Mouse (Mus musculus) C2C12 (cell line): ENCODE data around the gene Pidd1. TPM values are rescaled to one million over a fixed set of nuclear protein-coding genes. Genes with fewer than 3 reads are reported as not detected.
"Not testable (repeated sequence)": the region's sequence is repeated elsewhere in the genome, so short reads cannot be mapped to it uniquely, and the experiment has no call there.

Source experiments
- H3K27me3 ChIP-seq: one replicate; pipeline ENCODE4 v1.6.1; 2011; ENCODE audit not compliant: control insufficient read depth, insufficient read depth, insufficient read length
- H3K36me3 ChIP-seq: one replicate; pipeline ENCODE4 v1.6.1; 2011; ENCODE audit not compliant: control insufficient read depth, insufficient read depth
- H3K4me3 ChIP-seq: one replicate; pipeline ENCODE4 v1.5.1; 2011; ENCODE audit warnings: mild to moderate bottlenecking, control low read depth; ENCODE audit not compliant: poor library complexity, insufficient read depth, severe bottlenecking
- H3K79me2 ChIP-seq: one replicate; pipeline ENCODE4 v1.6.1; 2011; ENCODE audit not compliant: control insufficient read depth, insufficient read depth
- H3K79me3 ChIP-seq: one replicate; pipeline ENCODE4 v1.6.1; 2011; ENCODE audit warnings: low read depth, control low read depth
- H3ac ChIP-seq: one replicate; pipeline ENCODE3; 2011; ENCODE audit warnings: low read depth; ENCODE audit not compliant: control insufficient read depth, insufficient read length
- CEBPB ChIP-seq: IDR thresholded peaks from one replicate; pipeline ENCODE4 v1.6.1; 2011; ENCODE audit warnings: low read depth, mild to moderate bottlenecking, control low read depth, moderate library complexity
- CTCF ChIP-seq: IDR thresholded peaks from one replicate; pipeline ENCODE4 v1.5.1; 2011; ENCODE audit not compliant: control insufficient read depth, insufficient read depth, insufficient read length
- FOSL1 ChIP-seq: IDR thresholded peaks from one replicate; pipeline ENCODE4 v1.8.0; 2011; ENCODE audit warnings: mild to moderate bottlenecking, low read length; ENCODE audit not compliant: poor library complexity, insufficient read depth, severe bottlenecking
- MAX ChIP-seq: IDR thresholded peaks from one replicate; pipeline ENCODE4 v1.6.1; 2011; ENCODE audit warnings: mild to moderate bottlenecking, control low read depth
- MYOD1 ChIP-seq: IDR thresholded peaks from one replicate; pipeline ENCODE4 v1.6.1; 2011; ENCODE audit warnings: low read depth; ENCODE audit not compliant: control insufficient read depth, insufficient read length
- MYOG ChIP-seq: IDR thresholded peaks from one replicate; pipeline ENCODE4 v1.6.1; 2011; ENCODE audit not compliant: control insufficient read depth, insufficient read length; ENCODE audit errors: extremely low read depth
- USF1 ChIP-seq: IDR thresholded peaks from one replicate; pipeline ENCODE4 v1.6.1; 2011; ENCODE audit warnings: low read depth, mild to moderate bottlenecking, control low read depth, moderate library complexity
- polyA plus RNA-seq: library from polyadenylated mRNA; unstranded; fragments of >200 nt; fragmentation: generic; extraction: Trizol; gene quantifications from one replicate; pipeline ENCODE4 v1.2.1, GENCODE M21; 2012; ENCODE audit warnings: missing spikeins

Gene Pidd1
- polyA plus RNA-seq, 1 experiment = 9.5 TPM

DNA sequence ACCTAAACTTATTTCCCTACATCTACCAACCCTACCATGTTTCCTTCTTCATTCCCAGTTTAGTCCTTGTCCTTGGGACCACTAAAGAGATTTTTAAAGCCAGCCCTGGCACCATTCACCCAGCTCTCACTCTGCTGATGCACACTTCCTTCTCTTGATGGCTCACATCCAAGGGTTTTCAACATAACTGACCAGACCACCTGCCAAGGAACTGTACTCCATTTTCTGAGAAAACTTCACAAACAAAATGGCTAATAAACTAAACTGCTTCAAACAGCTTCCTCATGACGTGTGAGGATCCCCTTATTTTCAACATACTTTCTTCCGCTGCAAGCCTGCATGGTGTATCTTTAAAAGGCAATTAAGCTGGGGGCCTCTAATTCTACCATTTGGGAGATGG lies 9.8 kb upstream of the Pidd1 start:
- Histone ChIP-seq H3ac (no peak overlapping the region), H3K79me3 (peaks cover 15% of the 10 kb centered on the region), H3K27me3 (no peaks in the 10 kb centered on the region), H3K79me2 (peaks cover 21% of the 10 kb centered on the region), H3K4me3 (no peak overlapping the region), H3K36me3 (peaks cover 35% of the 10 kb centered on the region)
- no peak for TF ChIP-seq FOSL1
- no peak for TF ChIP-seq CEBPB
- no peak for TF ChIP-seq CTCF
- TF ChIP-seq USF1 = no peak

GRCm38 (mm10) chr7:141451928-141452327 lies 8.1 kb upstream of the Pidd1 start:
- Histone ChIP-seq H3K36me3 (peaks cover 43% of the 10 kb centered on the region), H3K4me3 (no peak overlapping the region), H3K79me2 (peaks cover 34% of the 10 kb centered on the region), H3K27me3 (no peaks in the 10 kb centered on the region), H3K79me3 (peaks cover 26% of the 10 kb centered on the region), H3ac (no peak overlapping the region)
- no peak for TF ChIP-seq FOSL1
- no peak for TF ChIP-seq MAX
- no peak for TF ChIP-seq MYOG
- no peak for TF ChIP-seq USF1
- no peak for TF ChIP-seq CEBPB
- TF ChIP-seq CTCF = no peak
- no peak for TF ChIP-seq MYOD1

DNA sequence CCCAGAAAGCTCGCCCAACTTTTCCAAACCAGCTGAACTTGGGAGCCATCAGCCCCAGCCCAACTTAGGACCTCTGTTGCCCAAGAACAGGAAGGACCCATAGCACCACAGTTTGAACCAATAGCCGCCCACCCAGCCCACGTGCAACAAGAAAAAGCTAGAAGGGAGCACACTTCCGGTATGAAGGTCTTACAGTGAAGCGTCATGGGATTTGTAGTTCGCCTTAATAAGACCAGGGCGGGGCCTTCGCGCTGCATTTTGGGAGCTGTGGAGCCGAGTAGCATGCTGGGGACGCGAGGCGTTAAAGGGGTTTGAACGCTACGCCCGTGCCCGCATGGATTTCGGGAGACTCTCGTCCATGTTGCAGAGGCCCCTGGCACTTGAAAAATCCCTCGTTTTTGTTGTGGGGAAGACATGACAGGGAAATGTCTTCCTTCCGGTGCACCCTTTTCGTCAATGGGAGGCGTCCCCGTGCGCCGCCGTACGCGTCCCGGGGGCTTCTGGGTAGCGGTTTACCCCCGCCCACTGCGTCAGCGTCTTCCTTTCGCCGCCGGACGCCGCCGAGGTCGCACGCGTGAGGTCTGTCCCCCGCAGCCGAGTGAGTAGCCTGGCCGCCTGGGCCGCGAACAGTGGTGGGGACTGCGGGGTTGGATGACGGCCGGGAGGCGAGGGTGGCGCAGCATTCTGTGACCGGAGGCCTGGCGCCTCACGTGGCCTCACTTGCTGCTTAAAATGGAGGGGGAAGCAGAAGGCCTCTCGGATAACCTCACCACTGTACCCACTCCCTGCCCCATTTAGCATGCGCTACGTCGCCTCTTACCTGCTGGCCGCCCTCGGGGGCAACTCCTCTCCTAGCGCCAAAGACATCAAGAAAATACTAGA lies 3.5 kb upstream of the Pidd1 start, which contains the start of gene Rplp2:
Gene Rplp2, plus strand, starts transcription at position 261 of the 882 bp plus-strand sequence.
- peaks cover 43% of the 10 kb centered on the region for H3K36me3 ChIP-seq
- no peak for TF ChIP-seq FOSL1
- TF ChIP-seq MYOG = no peak
- TF ChIP-seq CTCF = no peak
- TF ChIP-seq CEBPB = peak; percentile 24
- TF ChIP-seq USF1 = peak; percentile 79
- TF ChIP-seq MYOD1 = no peak
- peak; percentile 81 for TF ChIP-seq MAX
- peaks cover 26% of the 10 kb centered on the region for H3K79me3 ChIP-seq

GRCm38 (mm10) chr7:141446374-141446773 lies 2.5 kb upstream of the Pidd1 start:
- peaks cover 37% of the 10 kb centered on the region for H3K36me3 ChIP-seq
- peaks cover 52% of the 10 kb centered on the region for H3K79me2 ChIP-seq
- peaks cover 26% of the 10 kb centered on the region for H3K79me3 ChIP-seq
- not testable (repeated sequence) for H3K4me3 ChIP-seq, H3ac ChIP-seq, H3K27me3 ChIP-seq

More for the DNA sequence above, 3.5 kb upstream of the Pidd1 start, which contains the start of gene Rplp2:
- peak within 1 kb of the TSS; percentile 64 for H3K4me3 ChIP-seq
- H3ac ChIP-seq = peak within 1 kb of the TSS; percentile 94
- peaks cover 42% of the 10 kb centered on the region for H3K79me2 ChIP-seq
- H3K27me3 ChIP-seq = no peaks in the 10 kb centered on the region

DNA sequence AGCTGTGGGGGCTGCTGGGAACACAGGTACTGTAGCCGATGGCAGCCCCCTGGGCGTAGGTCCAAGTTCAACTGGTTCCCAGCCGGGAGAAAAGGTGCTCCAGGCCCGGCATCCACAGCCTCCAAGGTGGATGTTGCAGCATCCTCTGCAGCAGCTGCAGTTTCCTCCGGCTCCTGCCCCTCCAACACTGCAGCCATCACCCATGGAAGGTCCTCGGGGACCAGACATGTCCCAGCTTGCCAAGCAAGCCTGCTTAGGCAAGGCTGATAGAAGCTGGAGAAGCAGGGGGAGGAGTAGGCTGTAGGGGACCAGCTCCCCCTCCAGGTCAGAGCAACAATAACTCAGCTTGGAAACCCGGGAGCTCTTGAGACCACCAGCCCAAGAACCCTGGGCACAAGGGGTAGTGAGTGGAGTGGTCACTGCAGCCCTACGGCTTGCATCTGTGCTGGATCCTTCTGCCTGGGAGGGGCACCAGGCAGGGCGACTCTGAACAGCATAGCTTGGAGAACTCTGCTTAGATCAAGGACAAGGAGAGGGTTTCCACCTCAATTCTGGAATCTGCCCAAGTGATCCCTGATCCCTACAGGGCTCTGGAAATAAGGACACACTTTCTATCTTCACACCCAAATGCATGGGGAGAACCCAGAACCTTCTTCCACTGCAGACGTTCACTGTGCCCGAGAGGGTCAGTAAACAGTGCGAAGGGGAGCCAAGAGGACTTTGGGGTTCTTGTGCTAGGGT lies 574 bp downstream of the Pidd1 start:
- peak overlapping the region; percentile 49 for H3K4me3 ChIP-seq
- H3K79me2 ChIP-seq = peaks cover 36% of the 10 kb centered on the region
- peak overlapping the region; percentile 78 for H3ac ChIP-seq
- H3K27me3 ChIP-seq = no peaks in the 10 kb centered on the region
- peaks cover 31% of the 10 kb centered on the region for H3K36me3 ChIP-seq
- H3K79me3 ChIP-seq = peaks cover 7% of the 10 kb centered on the region
- peak; percentile 10 for TF ChIP-seq CTCF
- no peak for TF ChIP-seq FOSL1

GRCm38 (mm10) chr7:141442199-141442598 lies 1.6 kb downstream of the Pidd1 start:
- no peak for TF ChIP-seq CEBPB
- no peak for TF ChIP-seq MAX
- TF ChIP-seq USF1 = no peak
- no peak for TF ChIP-seq MYOG
- TF ChIP-seq MYOD1 = no peak
- TF ChIP-seq CTCF = no peak
- TF ChIP-seq FOSL1 = no peak
- Histone ChIP-seq H3K36me3 (peaks cover 31% of the 10 kb centered on the region), H3K79me3 (no peaks in the 10 kb centered on the region), H3ac (peak overlapping the region; percentile 78), H3K4me3 (no peak overlapping the region), H3K27me3 (no peaks in the 10 kb centered on the region), H3K79me2 (peaks cover 27% of the 10 kb centered on the region)
